Mouse (Mus musculus) heart, postnatal 0 days (tissue): ENCODE data around the gene Oprd1.

Experiments
- CTCF ChIP-seq: IDR thresholded peaks from 2 replicates; pipeline ENCODE4 v1.5.1; 2016; ENCODE audit warnings: antibody characterized with exemption, control low read depth, low read depth
- EP300 ChIP-seq: IDR thresholded peaks from 2 replicates; pipeline ENCODE4 v1.6.1; 2016; ENCODE audit warnings: antibody characterized with exemption, low read depth

- TF ChIP-seq CTCF (peak; percentile 38), EP300 (no peak)
Observed at GRCm38 (mm10) chr4:132101152-132101551, 43.1 kb downstream of the Oprd1 start.
